Mouse (Mus musculus) heart, embryonic 16.5 days (tissue): ENCODE data around the gene Cxcr1. TPM values are rescaled to one million over a fixed set of nuclear protein-coding genes. Genes with fewer than 3 reads are reported as not detected.

Source experiments
- ATAC-seq: fragments of 200-750 bp; cut with Nextera tagmentation; replicated peaks from 2 replicates; pipeline ENCODE4 v1.8.0; 2017; ENCODE audit warnings: moderate number of reproducible peaks; ENCODE audit not compliant: insufficient read depth, low FRiP score; ENCODE audit errors: extremely low read depth
- H3K27ac ChIP-seq: fragments of 300-500 bp; sonication (generic); 2 replicates; pipeline ENCODE4 v1.5.1; 2014; ENCODE audit warnings: mild to moderate bottlenecking, low read length, control low read depth, moderate library complexity
- H3K27me3 ChIP-seq: fragments of 300-500 bp; sonication (generic); 2 replicates; pipeline ENCODE4 v1.6.1; 2014; ENCODE audit warnings: low read length, mixed read lengths; ENCODE audit not compliant: control insufficient read depth, insufficient read depth
- H3K36me3 ChIP-seq: fragments of 300-500 bp; sonication (generic); 2 replicates; pipeline ENCODE4 v1.6.1; 2014; ENCODE audit not compliant: control insufficient read depth, insufficient read depth
- H3K4me1 ChIP-seq: fragments of 300-500 bp; sonication (generic); 2 replicates; pipeline ENCODE4 v1.6.1; 2014; ENCODE audit warnings: low read length, mixed read lengths; ENCODE audit not compliant: control insufficient read depth, insufficient read depth
- H3K4me2 ChIP-seq: fragments of 300-500 bp; sonication (generic); 2 replicates; pipeline ENCODE4 v1.6.1; 2014; ENCODE audit warnings: low read depth, mild to moderate bottlenecking, control low read depth, low read length
- H3K4me3 ChIP-seq: fragments of 300-500 bp; sonication (generic); 2 replicates; pipeline ENCODE4 v1.5.1; 2014; ENCODE audit warnings: mild to moderate bottlenecking, control low read depth, low read length
- H3K9ac ChIP-seq: fragments of 300-500 bp; sonication (generic); 2 replicates; pipeline ENCODE4 v1.6.1; 2014; ENCODE audit warnings: low read length, control low read depth
- H3K9me3 ChIP-seq: fragments of 300-500 bp; sonication (generic); replicated peaks from 2 replicates; pipeline ENCODE4 v1.6.1; 2016; ENCODE audit warnings: low read length; ENCODE audit not compliant: control insufficient read depth
- WGBS: fragments of 180-500 bp; shearing (Covaris S2); extraction: QIAGEN DNeasy Blood & Tissue Kit; methylation state at CpG from one replicate; pipeline ENCODE4 v1.1.7; 2014; 5-methylcytosine and 5-hydroxymethylcytosine counted together
- polyA plus RNA-seq: library from polyadenylated mRNA; unstranded; fragments of >200 nt; fragmentation: Nextera tagmentation; extraction: Ambion mirVana; gene quantifications from 2 replicates; pipeline ENCODE4 v1.2.1, GENCODE M21; 2015

Gene Cxcr1
- polyA plus RNA-seq, 1 experiment from 2014 or later, result not detected

- ATAC-seq, result no peak
- Histone ChIP-seq H3K9me3 (no peaks in the 10 kb centered on the region), H3K4me2 (no peak overlapping the region), H3K27me3 (no peaks in the 10 kb centered on the region), H3K4me3 (no peak overlapping the region), H3K27ac (no peak overlapping the region), H3K36me3 (no peaks in the 10 kb centered on the region), H3K4me1 (no peaks in the 10 kb centered on the region), H3K9ac (no peak overlapping the region)
- 77% methylated on average over 7 of the region's 7 CpGs for WGBS
Observed at GRCm38 (mm10) chr1:74201048-74201844, 6.8 kb upstream of the Cxcr1 start.

GRCm38 (mm10) chr1:74199046-74199445, 4.6 kb upstream of the Cxcr1 start:
- no peak overlapping the region for H3K9ac ChIP-seq
- H3K9me3 ChIP-seq, result no peaks in the 10 kb centered on the region
- no peak overlapping the region for H3K4me3 ChIP-seq
- WGBS, result 65% methylated on average over 8 of the region's 8 CpGs
- no peak for ATAC-seq
- no peak overlapping the region for H3K27ac ChIP-seq
- H3K27me3 ChIP-seq, result no peaks in the 10 kb centered on the region
- H3K36me3 ChIP-seq, result no peaks in the 10 kb centered on the region
- no peaks in the 10 kb centered on the region for H3K4me1 ChIP-seq
- no peak overlapping the region for H3K4me2 ChIP-seq

GRCm38 (mm10) chr1:74197726-74198470, 3.5 kb upstream of the Cxcr1 start:
- no peak overlapping the region for H3K4me3 ChIP-seq
- ATAC-seq, result no peak
- 82% methylated on average over 12 of the region's 12 CpGs for WGBS
- H3K4me2 ChIP-seq, result no peak overlapping the region
- no peaks in the 10 kb centered on the region for H3K4me1 ChIP-seq
- no peaks in the 10 kb centered on the region for H3K36me3 ChIP-seq
- H3K9me3 ChIP-seq, result no peaks in the 10 kb centered on the region
- no peak overlapping the region for H3K27ac ChIP-seq
- H3K27me3 ChIP-seq, result no peaks in the 10 kb centered on the region
- no peak overlapping the region for H3K9ac ChIP-seq

- H3K9me3 ChIP-seq, result no peaks in the 10 kb centered on the region
- no peaks in the 10 kb centered on the region for H3K36me3 ChIP-seq
- no peaks in the 10 kb centered on the region for H3K27me3 ChIP-seq
- H3K27ac ChIP-seq, result no peak overlapping the region
- H3K4me2 ChIP-seq, result no peak overlapping the region
- H3K4me3 ChIP-seq, result no peak overlapping the region
- H3K9ac ChIP-seq, result no peak overlapping the region
- 70% methylated on average over 17 of the region's 17 CpGs for WGBS
- ATAC-seq, result no peak
- no peaks in the 10 kb centered on the region for H3K4me1 ChIP-seq
Observed at GRCm38 (mm10) chr1:74196621-74197419, 2.4 kb upstream of the Cxcr1 start.

- Histone ChIP-seq H3K36me3 (no peaks in the 10 kb centered on the region), H3K27ac (no peak overlapping the region), H3K4me1 (no peaks in the 10 kb centered on the region), H3K9me3 (no peaks in the 10 kb centered on the region), H3K27me3 (no peaks in the 10 kb centered on the region), H3K4me3 (no peak overlapping the region), H3K9ac (no peak overlapping the region), H3K4me2 (no peak overlapping the region)
- no peak for ATAC-seq
- WGBS, result 46% methylated on average over 7 of the region's 7 CpGs
Observed at GRCm38 (mm10) chr1:74195961-74196360, 1.5 kb upstream of the Cxcr1 start.

- Histone ChIP-seq H3K9ac (no peak overlapping the region), H3K36me3 (no peaks in the 10 kb centered on the region), H3K9me3 (no peaks in the 10 kb centered on the region), H3K4me2 (no peak overlapping the region), H3K27ac (no peak overlapping the region), H3K4me1 (no peaks in the 10 kb centered on the region), H3K4me3 (no peak overlapping the region), H3K27me3 (no peaks in the 10 kb centered on the region)
- ATAC-seq, result no peak
- WGBS, result 65% methylated on average over 2 of the region's 2 CpGs
Observed at GRCm38 (mm10) chr1:74192711-74193110, 1.7 kb downstream of the Cxcr1 start.

GRCm38 (mm10) chr1:74190471-74190870, 4.0 kb downstream of the Cxcr1 start:
- WGBS, result 86% methylated on average over 7 of the region's 7 CpGs
- no peak overlapping the region for H3K9ac ChIP-seq
- H3K27me3 ChIP-seq, result no peaks in the 10 kb centered on the region
- H3K4me1 ChIP-seq, result no peaks in the 10 kb centered on the region
- no peak overlapping the region for H3K4me3 ChIP-seq
- H3K4me2 ChIP-seq, result no peak overlapping the region
- H3K36me3 ChIP-seq, result no peaks in the 10 kb centered on the region
- H3K27ac ChIP-seq, result no peak overlapping the region
- H3K9me3 ChIP-seq, result no peaks in the 10 kb centered on the region
- no peak for ATAC-seq

- H3K36me3 ChIP-seq, result no peaks in the 10 kb centered on the region
- no peak overlapping the region for H3K9ac ChIP-seq
- no peak for ATAC-seq
- 0 out of 2 replicates have a peak, but pooled peaks cover 7% of the 10 kb centered on the region for H3K4me1 ChIP-seq
- no peak overlapping the region for H3K4me2 ChIP-seq
- no peaks in the 10 kb centered on the region for H3K9me3 ChIP-seq
- no peaks in the 10 kb centered on the region for H3K27me3 ChIP-seq
- no peak overlapping the region for H3K27ac ChIP-seq
- 42% methylated on average over 2 of the region's 2 CpGs for WGBS
- no peak overlapping the region for H3K4me3 ChIP-seq
Observed at GRCm38 (mm10) chr1:74183006-74183405, 11.4 kb downstream of the Cxcr1 start.
